Mouse (Mus musculus): Measurements from ENCODE around the gene Rhov. TPM values are rescaled to one million over a fixed set of nuclear protein-coding genes. Genes with fewer than 3 reads are reported as not detected.

Gene Rhov
- polyA plus RNA-seq, 1 experiment from 2014 or later, result 0.19 TPM

DNA sequence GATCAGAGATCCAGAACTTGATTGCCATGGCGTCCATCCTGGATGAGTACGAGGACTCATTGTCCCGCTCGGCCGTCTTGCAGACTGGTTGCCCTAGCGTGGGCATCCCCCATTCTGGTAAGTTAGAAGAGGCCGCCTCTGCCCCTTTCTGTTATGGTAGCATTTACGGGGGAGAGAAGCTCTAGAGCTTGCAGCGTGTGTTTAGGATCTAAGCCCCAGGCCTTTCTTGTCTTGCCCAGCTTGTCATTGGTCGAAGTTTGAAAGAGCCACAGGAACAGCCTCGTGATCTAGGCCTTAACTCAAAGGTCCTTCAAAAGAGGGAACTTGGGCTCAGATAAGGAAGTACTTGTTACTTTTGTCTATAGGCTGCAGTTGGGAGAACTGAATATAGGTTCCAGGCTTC is 17.9 kb upstream of the Rhov start:
- peak overlapping the region in 1 of 2 experiments; percentile 50; a peak in 1 of 4 replicates for H3K27ac ChIP-seq (replicated peaks in 1 of 2; ENCODE audit: control insufficient read depth in 1 of 2, insufficient read depth in 1 of 2, low read depth in 2 of 2, low read length in 2 of 2)
- peak overlapping the region; percentile 86 for H3K9ac ChIP-seq (ENCODE audit: low read length)
- WGBS, result 1% methylated on average over 11 of the region's 11 CpGs
- H3K4me2 ChIP-seq (ENCODE audit: low read length), result peak overlapping the region; percentile 92
- H3K36me3 ChIP-seq (ENCODE audit: control insufficient read depth, insufficient read depth, low read length), result peaks cover 41% of the 10 kb centered on the region
- H3K4me3 ChIP-seq (ENCODE audit: control insufficient read depth in 1 of 2, insufficient read depth in 1 of 2, low read depth in 1 of 2, low read length in 2 of 2), result peak overlapping the region; percentile 56 to 67
- 0 out of 2 replicates have a peak, but pooled peaks have one; percentile 6 for ATAC-seq (ENCODE audit: insufficient number of reproducible peaks, insufficient read depth, low FRiP score, low read depth)
- no peaks in the 10 kb centered on the region for H3K9me3 ChIP-seq (ENCODE audit: control insufficient read depth, low read length)
- H3K4me1 ChIP-seq (ENCODE audit: control insufficient read depth in 2 of 2, insufficient read depth in 2 of 2, low read length in 2 of 2), result peaks cover 0 to 11% of the 10 kb centered on the region in 2 experiments; a peak in 2 of 4 replicates
- H3K27me3 ChIP-seq (ENCODE audit: control insufficient read depth, insufficient read depth, low read length), result no peaks in the 10 kb centered on the region

DNA sequence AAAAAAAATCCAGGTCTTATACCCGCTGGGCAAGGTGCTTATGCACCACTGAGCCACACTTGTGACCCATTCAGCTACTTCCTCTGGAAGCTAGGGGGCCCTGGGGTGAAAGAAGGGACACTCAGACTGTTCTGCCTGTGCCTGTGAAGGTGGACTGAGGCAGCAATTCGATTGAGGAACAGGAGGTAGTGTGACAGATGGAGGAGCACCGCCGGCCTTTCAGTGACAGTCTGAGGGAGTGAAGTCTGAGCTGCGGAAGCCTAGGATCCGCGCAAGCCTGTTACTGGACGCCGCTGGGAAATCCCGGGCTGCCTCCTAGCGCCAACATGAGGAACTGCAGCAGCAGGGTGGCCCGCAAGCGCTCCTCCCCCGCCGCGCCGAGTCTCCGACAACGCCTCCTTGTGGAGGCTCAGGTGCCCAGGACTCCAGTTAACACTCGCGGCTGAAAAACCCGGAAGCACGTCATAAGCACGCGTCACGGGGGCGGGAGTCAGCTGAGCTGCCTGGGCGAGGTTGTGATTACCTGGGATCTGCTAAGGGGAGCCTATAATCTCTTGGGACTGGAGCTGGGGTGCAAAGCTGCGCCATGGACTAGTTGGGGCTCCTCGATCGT is 17.3 kb upstream of the Rhov start, which contains the start of gene Vps18:
Gene Vps18 (plus strand): TSS at position 471 of the 613 bp plus-strand sequence.
- H3K36me3 ChIP-seq (ENCODE audit: control insufficient read depth, insufficient read depth, low read length), result peaks cover 34% of the 10 kb centered on the region
- peak within 1 kb of the TSS; percentile 92 for H3K4me2 ChIP-seq (ENCODE audit: low read length)
- H3K9me3 ChIP-seq (ENCODE audit: control insufficient read depth, low read length), result no peaks in the 10 kb centered on the region
- no peaks in the 10 kb centered on the region for H3K27me3 ChIP-seq (ENCODE audit: control insufficient read depth, insufficient read depth, low read length)
- under 1% methylated on average over 31 of the region's 31 CpGs for WGBS
- peak within 1 kb of the TSS; percentile 56 to 67 for H3K4me3 ChIP-seq (ENCODE audit: control insufficient read depth in 1 of 2, insufficient read depth in 1 of 2, low read depth in 1 of 2, low read length in 2 of 2)
- peaks cover 0 to 11% of the 10 kb centered on the region in 2 experiments; a peak in 2 of 4 replicates for H3K4me1 ChIP-seq (ENCODE audit: control insufficient read depth in 2 of 2, insufficient read depth in 2 of 2, low read length in 2 of 2)
- peak; percentile 85 for ATAC-seq (ENCODE audit: insufficient number of reproducible peaks, insufficient read depth, low FRiP score, low read depth)
- peak within 1 kb of the TSS; percentile 86 for H3K9ac ChIP-seq (ENCODE audit: low read length)
- peak within 1 kb of the TSS in 1 of 2 experiments; percentile 50; a peak in 1 of 4 replicates for H3K27ac ChIP-seq (replicated peaks in 1 of 2; ENCODE audit: control insufficient read depth in 1 of 2, insufficient read depth in 1 of 2, low read depth in 2 of 2, low read length in 2 of 2)

DNA sequence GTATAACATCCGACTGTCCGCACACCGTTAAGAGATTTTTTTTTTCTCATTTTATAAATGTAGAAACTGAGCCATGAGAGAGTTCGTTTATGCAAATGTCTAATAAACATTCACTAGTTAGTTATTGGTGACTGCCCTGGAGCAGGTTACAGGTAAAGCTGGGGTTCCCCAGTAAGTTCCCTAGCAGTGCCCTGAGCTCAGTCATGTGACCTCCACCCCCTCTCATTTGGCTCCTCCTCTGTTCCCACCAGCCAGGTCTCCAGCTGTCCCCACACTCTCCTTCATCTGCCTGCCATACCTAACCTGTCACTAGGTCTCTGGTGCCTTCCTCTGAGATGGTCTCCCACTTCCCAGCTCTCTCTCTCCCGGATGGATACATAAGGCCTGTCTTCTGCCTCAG is 16.3 kb upstream of the Rhov start:
- Histone ChIP-seq H3K9me3 (ENCODE audit: control insufficient read depth, low read length) (no peaks in the 10 kb centered on the region), H3K27ac (replicated peaks in 1 of 2; ENCODE audit: control insufficient read depth in 1 of 2, insufficient read depth in 1 of 2, low read depth in 2 of 2, low read length in 2 of 2) (no peak overlapping the region), H3K27me3 (ENCODE audit: control insufficient read depth, insufficient read depth, low read length) (no peaks in the 10 kb centered on the region), H3K4me3 (ENCODE audit: control insufficient read depth in 1 of 2, insufficient read depth in 1 of 2, low read depth in 1 of 2, low read length in 2 of 2) (no peak overlapping the region), H3K4me1 (ENCODE audit: control insufficient read depth in 2 of 2, insufficient read depth in 2 of 2, low read length in 2 of 2) (peaks cover 0 to 11% of the 10 kb centered on the region in 2 experiments; a peak in 2 of 4 replicates), H3K9ac (ENCODE audit: low read length) (0 out of 2 replicates have a peak overlapping the region, but pooled peaks have one; percentile 73), H3K4me2 (ENCODE audit: low read length) (no peak overlapping the region), H3K36me3 (ENCODE audit: control insufficient read depth, insufficient read depth, low read length) (peaks cover 24% of the 10 kb centered on the region)
- no peak for ATAC-seq (ENCODE audit: insufficient number of reproducible peaks, insufficient read depth, low FRiP score, low read depth)
- WGBS, result 87% methylated on average over 5 of the region's 5 CpGs

DNA sequence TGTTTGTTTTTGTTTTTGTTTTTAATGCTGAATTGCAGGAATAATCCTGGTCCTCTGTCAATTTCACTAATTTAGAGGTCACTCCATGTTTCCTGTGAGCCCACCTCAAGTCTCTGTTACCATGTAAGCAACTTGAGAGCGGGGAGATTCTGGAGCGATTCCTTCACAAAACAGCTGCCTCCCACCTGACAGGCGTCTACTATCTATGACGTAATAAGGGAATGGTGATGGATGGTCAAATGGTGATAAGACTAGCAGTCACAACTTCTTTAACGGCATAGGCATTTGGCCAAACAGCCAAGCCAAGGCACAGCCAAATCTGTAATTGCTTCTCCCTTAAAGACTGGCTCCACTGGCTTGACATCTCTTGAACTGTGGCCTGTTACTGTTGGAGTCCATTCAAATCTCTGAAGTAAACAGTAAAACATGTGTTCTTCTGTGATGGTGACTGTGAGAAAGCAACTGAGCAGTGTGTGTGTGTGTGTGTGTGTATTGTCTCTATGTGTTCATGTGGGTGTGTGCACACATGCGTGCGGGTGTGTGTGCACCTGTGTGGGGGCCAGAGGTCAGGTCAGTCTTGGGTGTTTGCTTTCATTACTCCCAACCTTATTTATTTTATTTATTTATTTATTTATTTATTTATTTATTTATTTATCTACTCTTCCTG is 11.0 kb upstream of the Rhov start:
- Histone ChIP-seq H3K27me3 (ENCODE audit: control insufficient read depth, insufficient read depth, low read length) (no peaks in the 10 kb centered on the region), H3K9ac (ENCODE audit: low read length) (no peak overlapping the region), H3K9me3 (ENCODE audit: control insufficient read depth, low read length) (no peaks in the 10 kb centered on the region), H3K4me2 (ENCODE audit: low read length) (no peak overlapping the region), H3K4me3 (ENCODE audit: control insufficient read depth in 1 of 2, insufficient read depth in 1 of 2, low read depth in 1 of 2, low read length in 2 of 2) (no peak overlapping the region), H3K36me3 (ENCODE audit: control insufficient read depth, insufficient read depth, low read length) (no peaks in the 10 kb centered on the region), H3K27ac (replicated peaks in 1 of 2; ENCODE audit: control insufficient read depth in 1 of 2, insufficient read depth in 1 of 2, low read depth in 2 of 2, low read length in 2 of 2) (no peak overlapping the region), H3K4me1 (ENCODE audit: control insufficient read depth in 2 of 2, insufficient read depth in 2 of 2, low read length in 2 of 2) (no peaks in the 10 kb centered on the region)
- ATAC-seq (ENCODE audit: insufficient number of reproducible peaks, insufficient read depth, low FRiP score, low read depth), result no peak
- WGBS, result 67% methylated on average over 7 of the region's 7 CpGs

DNA sequence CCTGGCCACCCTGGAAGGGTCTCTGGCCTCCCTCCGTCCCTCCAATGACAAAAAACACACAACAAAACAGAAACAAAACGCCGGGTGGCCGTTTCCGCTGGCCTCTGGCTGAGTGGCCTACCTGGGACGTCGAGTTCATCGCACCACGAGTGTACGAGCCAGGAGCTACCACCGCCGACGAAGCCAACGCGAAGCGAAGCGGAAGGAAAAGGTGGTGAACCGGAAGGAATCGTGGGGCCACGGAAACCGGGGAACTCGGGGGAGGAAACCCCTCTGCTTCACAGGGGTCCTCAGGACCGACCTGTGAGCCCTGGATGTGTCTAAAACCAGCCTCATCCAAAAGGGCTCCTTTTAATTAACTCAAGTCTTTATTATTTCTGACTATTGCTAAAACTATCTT is 6.7 kb upstream of the Rhov start:
- H3K27ac ChIP-seq (replicated peaks in 1 of 2; ENCODE audit: control insufficient read depth in 1 of 2, insufficient read depth in 1 of 2, low read depth in 2 of 2, low read length in 2 of 2), result no peak overlapping the region
- H3K4me1 ChIP-seq (ENCODE audit: control insufficient read depth in 2 of 2, insufficient read depth in 2 of 2, low read length in 2 of 2), result no peaks in the 10 kb centered on the region
- no peak overlapping the region for H3K4me2 ChIP-seq (ENCODE audit: low read length)
- no peak overlapping the region for H3K9ac ChIP-seq (ENCODE audit: low read length)
- WGBS, result 86% methylated on average over 23 of the region's 23 CpGs
- no peaks in the 10 kb centered on the region for H3K36me3 ChIP-seq (ENCODE audit: control insufficient read depth, insufficient read depth, low read length)
- H3K27me3 ChIP-seq (ENCODE audit: control insufficient read depth, insufficient read depth, low read length), result no peaks in the 10 kb centered on the region
- H3K4me3 ChIP-seq (ENCODE audit: control insufficient read depth in 1 of 2, insufficient read depth in 1 of 2, low read depth in 1 of 2, low read length in 2 of 2), result no peak overlapping the region
- no peak for ATAC-seq (ENCODE audit: insufficient number of reproducible peaks, insufficient read depth, low FRiP score, low read depth)
- H3K9me3 ChIP-seq (ENCODE audit: control insufficient read depth, low read length), result no peaks in the 10 kb centered on the region

DNA sequence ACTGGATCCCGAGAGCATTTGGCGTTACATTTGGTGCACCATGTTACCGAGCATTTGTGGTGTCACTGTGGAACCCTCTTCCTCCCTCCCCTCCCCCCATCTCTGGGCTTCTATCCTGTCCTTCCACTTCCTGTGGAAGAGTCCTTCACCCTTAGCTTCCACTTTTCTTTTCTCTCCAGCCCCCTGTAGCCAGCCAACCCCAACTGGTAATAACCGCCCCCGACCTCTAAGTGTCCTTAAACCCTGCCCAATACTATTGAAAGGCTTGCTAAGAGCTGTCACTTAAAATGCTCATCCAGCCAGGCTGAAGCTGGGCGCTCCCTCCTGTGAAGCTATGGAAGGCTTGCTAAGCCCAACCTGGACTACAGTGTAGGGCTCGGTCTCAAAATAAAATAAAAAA is 5.9 kb upstream of the Rhov start:
- no peak overlapping the region for H3K4me2 ChIP-seq (ENCODE audit: low read length)
- H3K9me3 ChIP-seq (ENCODE audit: control insufficient read depth, low read length), result no peaks in the 10 kb centered on the region
- no peaks in the 10 kb centered on the region for H3K27me3 ChIP-seq (ENCODE audit: control insufficient read depth, insufficient read depth, low read length)
- 71% methylated on average over 7 of the region's 7 CpGs for WGBS
- ATAC-seq (ENCODE audit: insufficient number of reproducible peaks, insufficient read depth, low FRiP score, low read depth), result no peak
- H3K9ac ChIP-seq (ENCODE audit: low read length), result no peak overlapping the region
- H3K27ac ChIP-seq (replicated peaks in 1 of 2; ENCODE audit: control insufficient read depth in 1 of 2, insufficient read depth in 1 of 2, low read depth in 2 of 2, low read length in 2 of 2), result no peak overlapping the region
- H3K36me3 ChIP-seq (ENCODE audit: control insufficient read depth, insufficient read depth, low read length), result no peaks in the 10 kb centered on the region
- H3K4me1 ChIP-seq (ENCODE audit: control insufficient read depth in 2 of 2, insufficient read depth in 2 of 2, low read length in 2 of 2), result no peaks in the 10 kb centered on the region
- no peak overlapping the region for H3K4me3 ChIP-seq (ENCODE audit: control insufficient read depth in 1 of 2, insufficient read depth in 1 of 2, low read depth in 1 of 2, low read length in 2 of 2)

DNA sequence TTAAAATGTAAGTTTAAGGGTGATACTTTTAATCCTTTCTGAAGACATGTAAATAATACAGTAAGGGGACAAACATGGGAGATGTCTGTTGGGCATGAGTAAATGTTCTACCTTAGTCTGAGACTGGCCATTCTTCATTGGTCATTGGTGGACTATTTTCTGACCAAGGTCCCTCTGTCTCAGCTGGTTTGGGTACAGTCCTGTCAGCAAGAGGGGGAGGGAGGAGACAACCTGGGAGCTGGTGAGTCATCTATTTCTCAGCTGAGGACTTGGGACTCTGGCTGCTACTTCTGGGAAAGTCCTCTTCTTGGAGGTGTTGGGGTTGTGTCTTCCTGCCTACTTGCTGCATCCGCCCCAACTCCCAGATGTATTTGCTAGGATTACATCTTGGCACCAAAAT is 3.1 kb upstream of the Rhov start:
- no peak for ATAC-seq (ENCODE audit: insufficient number of reproducible peaks, insufficient read depth, low FRiP score, low read depth)
- Histone ChIP-seq H3K4me2 (ENCODE audit: low read length) (no peak overlapping the region), H3K4me1 (ENCODE audit: control insufficient read depth in 2 of 2, insufficient read depth in 2 of 2, low read length in 2 of 2) (no peaks in the 10 kb centered on the region), H3K4me3 (ENCODE audit: control insufficient read depth in 1 of 2, insufficient read depth in 1 of 2, low read depth in 1 of 2, low read length in 2 of 2) (no peak overlapping the region), H3K9ac (ENCODE audit: low read length) (no peak overlapping the region), H3K27me3 (ENCODE audit: control insufficient read depth, insufficient read depth, low read length) (peaks cover 17% of the 10 kb centered on the region), H3K36me3 (ENCODE audit: control insufficient read depth, insufficient read depth, low read length) (no peaks in the 10 kb centered on the region), H3K27ac (replicated peaks in 1 of 2; ENCODE audit: control insufficient read depth in 1 of 2, insufficient read depth in 1 of 2, low read depth in 2 of 2, low read length in 2 of 2) (no peak overlapping the region), H3K9me3 (ENCODE audit: control insufficient read depth, low read length) (no peaks in the 10 kb centered on the region)
- 75% methylated on average over 1 of the region's 1 CpGs for WGBS
